Mouse (Mus musculus) neural tube, embryonic 15.5 days (tissue): ENCODE results near the gene Mapk9. TPM values are rescaled to one million over a fixed set of nuclear protein-coding genes. Genes with fewer than 3 reads are reported as not detected.

Experiments used
- ATAC-seq: fragments of 200-750 bp; cut with Nextera tagmentation; 2 replicates; pipeline ENCODE4 v1.8.0; 2017; ENCODE audit warnings: mild to moderate bottlenecking, moderate TSS enrichment, moderate library complexity; ENCODE audit not compliant: low FRiP score
- H3K27ac ChIP-seq: fragments of 300-500 bp; sonication (generic); replicated peaks from 2 replicates; pipeline ENCODE4 v1.5.1; 2015; ENCODE audit warnings: mild to moderate bottlenecking, inconsistent platforms
- H3K27me3 ChIP-seq: fragments of 300-500 bp; sonication (generic); replicated peaks from 2 replicates; pipeline ENCODE4 v1.6.1; 2015; ENCODE audit warnings: inconsistent platforms
- H3K36me3 ChIP-seq: fragments of 300-500 bp; sonication (generic); 2 replicates; pipeline ENCODE4 v1.6.1; 2015; ENCODE audit warnings: inconsistent platforms
- H3K4me1 ChIP-seq: fragments of 300-500 bp; sonication (generic); 2 replicates; pipeline ENCODE4 v1.6.1; 2015; ENCODE audit warnings: inconsistent platforms
- H3K4me2 ChIP-seq: fragments of 300-500 bp; sonication (generic); 2 replicates; pipeline ENCODE4 v1.6.1; 2015; ENCODE audit warnings: inconsistent platforms, mild to moderate bottlenecking, moderate library complexity
- H3K4me3 ChIP-seq: fragments of 300-500 bp; sonication (generic); replicated peaks from 2 replicates; pipeline ENCODE4 v1.5.1; 2015; ENCODE audit warnings: mild to moderate bottlenecking, inconsistent platforms
- H3K9ac ChIP-seq: fragments of 300-500 bp; sonication (generic); replicated peaks from 2 replicates; pipeline ENCODE4 v1.6.1; 2015; ENCODE audit warnings: mild to moderate bottlenecking, inconsistent platforms
- H3K9me3 ChIP-seq: fragments of 300-500 bp; sonication (generic); replicated peaks from 2 replicates; pipeline ENCODE4 v1.6.1; 2016; ENCODE audit warnings: inconsistent platforms
- WGBS: fragments of 180-500 bp; shearing (Covaris S2); methylation state at CpG from one replicate; pipeline ENCODE4 v1.1.7; 2015; ENCODE audit warnings: mixed read lengths; 5-methylcytosine and 5-hydroxymethylcytosine counted together
- polyA plus RNA-seq: library from polyadenylated mRNA; unstranded; fragments of >200 nt; fragmentation: Nextera tagmentation; extraction: Ambion mirVana; gene quantifications from 2 replicates; pipeline ENCODE4 v1.2.1, GENCODE M21; 2015

Mapk9 gene
- polyA plus RNA-seq, 1 experiment from 2014 or later: 73.5 TPM

DNA sequence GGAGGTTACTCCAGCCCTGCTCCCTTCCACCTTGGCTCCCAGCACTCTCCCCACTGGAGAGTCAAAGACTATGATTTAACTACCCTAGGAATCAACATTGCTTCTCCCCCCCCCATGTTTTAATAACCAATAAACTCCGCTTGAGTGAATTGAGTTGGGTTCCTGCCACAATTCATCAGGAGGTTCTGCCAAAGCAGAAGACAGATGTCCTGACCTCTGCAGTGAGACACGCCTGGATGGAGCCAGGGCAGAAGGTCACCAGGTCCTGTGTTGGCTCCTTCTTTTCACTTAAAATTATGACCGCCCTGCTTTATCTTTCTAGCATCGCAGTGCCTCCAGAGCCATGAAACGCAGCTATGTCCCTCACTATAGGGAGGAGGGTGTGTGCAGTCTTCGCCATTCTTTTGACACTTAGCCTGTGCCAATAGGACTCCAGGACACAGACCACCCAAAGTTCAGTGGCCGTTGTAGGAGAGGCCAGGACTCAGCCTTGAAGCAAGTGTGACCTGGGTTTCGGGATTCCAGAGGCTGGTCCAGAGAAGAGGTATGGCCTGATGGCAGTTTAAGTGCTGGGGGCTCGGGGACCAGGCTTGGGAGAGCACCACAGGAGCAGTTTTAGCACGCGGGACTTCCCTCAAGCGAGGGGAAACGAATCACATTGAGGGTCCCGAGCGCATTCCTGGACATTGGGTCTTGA, 54.6 kb downstream of the Mapk9 start:
- Histone ChIP-seq H3K9ac (peak overlapping the region; percentile 72), H3K9me3 (0 out of 2 replicates have a peak, but pooled peaks cover 6% of the 10 kb centered on the region), H3K4me3 (peak overlapping the region; percentile 77), H3K4me1 (peaks cover 18% of the 10 kb centered on the region), H3K27me3 (peaks cover 28% of the 10 kb centered on the region), H3K27ac (no peak overlapping the region), H3K36me3 (no peaks in the 10 kb centered on the region), H3K4me2 (peak overlapping the region; percentile 96)
- WGBS: 15% methylated on average over 15 of the region's 15 CpGs
- ATAC-seq: peak; percentile 50

GRCm38 (mm10) chr11:49901659-49902458, 55.3 kb downstream of the Mapk9 start, which contains the start of gene Rasgef1c:
Gene Rasgef1c (plus strand): TSS chr11:49901835.
- Histone ChIP-seq H3K27me3 (peaks cover 28% of the 10 kb centered on the region), H3K4me3 (peak within 1 kb of the TSS; percentile 77), H3K27ac (peak within 1 kb of the TSS; percentile 69), H3K4me1 (peaks cover 18% of the 10 kb centered on the region), H3K9ac (peak within 1 kb of the TSS; percentile 72), H3K9me3 (0 out of 2 replicates have a peak, but pooled peaks cover 6% of the 10 kb centered on the region), H3K36me3 (no peaks in the 10 kb centered on the region), H3K4me2 (peak within 1 kb of the TSS; percentile 96)
- peak; percentile 92 for ATAC-seq
- WGBS: 3% methylated on average over 73 of the region's 99 CpGs

- WGBS: 19% methylated on average over 7 of the region's 7 CpGs
- ATAC-seq: no peak
- Histone ChIP-seq H3K9ac (no peak overlapping the region), H3K36me3 (no peaks in the 10 kb centered on the region), H3K4me1 (peaks cover 18% of the 10 kb centered on the region), H3K27ac (no peak overlapping the region), H3K9me3 (no peaks in the 10 kb centered on the region), H3K4me2 (peak overlapping the region; percentile 96; the same call in 1 of the 2 replicates), H3K27me3 (peaks cover 28% of the 10 kb centered on the region), H3K4me3 (no peak overlapping the region)
Observed at GRCm38 (mm10) chr11:49903333-49903732, 56.8 kb downstream of the Mapk9 start.

GRCm38 (mm10) chr11:49918521-49919180, 72.1 kb downstream of the Mapk9 start:
- Histone ChIP-seq H3K27me3 (no peaks in the 10 kb centered on the region), H3K36me3 (no peaks in the 10 kb centered on the region), H3K4me1 (peaks cover 12% of the 10 kb centered on the region), H3K9me3 (no peaks in the 10 kb centered on the region), H3K4me3 (no peak overlapping the region), H3K27ac (peak overlapping the region; percentile 63; the same call in 1 of the 2 replicates), H3K4me2 (no peak overlapping the region), H3K9ac (no peak overlapping the region)
- 23% methylated on average over 15 of the region's 15 CpGs for WGBS
- ATAC-seq: peak; percentile 60; the same call in 1 of the 2 replicates

DNA sequence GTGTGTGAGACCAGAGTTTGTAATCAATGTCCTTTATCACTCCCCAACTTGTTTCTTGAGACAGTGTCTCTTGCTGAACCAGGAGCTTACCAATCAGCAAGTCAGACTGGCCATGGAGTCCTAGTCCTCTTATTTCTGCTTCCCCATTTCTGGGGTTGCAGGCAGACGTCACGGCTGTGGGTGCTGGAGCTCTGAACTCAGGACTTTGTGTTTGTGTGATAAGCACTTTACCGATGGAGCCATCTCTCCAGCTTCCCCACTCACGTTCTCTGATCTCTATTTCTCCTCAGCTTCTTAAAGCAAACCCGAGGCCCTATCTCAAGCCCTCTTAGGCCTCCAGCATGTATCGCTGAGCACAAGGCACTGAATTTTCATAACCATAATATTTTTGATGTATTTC, 72.8 kb downstream of the Mapk9 start:
- Histone ChIP-seq H3K4me1 (peaks cover 12% of the 10 kb centered on the region), H3K4me2 (no peak overlapping the region), H3K27ac (peak overlapping the region; percentile 63; the same call in 1 of the 2 replicates), H3K36me3 (no peaks in the 10 kb centered on the region), H3K27me3 (no peaks in the 10 kb centered on the region), H3K9ac (no peak overlapping the region), H3K4me3 (no peak overlapping the region), H3K9me3 (no peaks in the 10 kb centered on the region)
- no peak for ATAC-seq
- 93% methylated on average over 6 of the region's 6 CpGs for WGBS

DNA sequence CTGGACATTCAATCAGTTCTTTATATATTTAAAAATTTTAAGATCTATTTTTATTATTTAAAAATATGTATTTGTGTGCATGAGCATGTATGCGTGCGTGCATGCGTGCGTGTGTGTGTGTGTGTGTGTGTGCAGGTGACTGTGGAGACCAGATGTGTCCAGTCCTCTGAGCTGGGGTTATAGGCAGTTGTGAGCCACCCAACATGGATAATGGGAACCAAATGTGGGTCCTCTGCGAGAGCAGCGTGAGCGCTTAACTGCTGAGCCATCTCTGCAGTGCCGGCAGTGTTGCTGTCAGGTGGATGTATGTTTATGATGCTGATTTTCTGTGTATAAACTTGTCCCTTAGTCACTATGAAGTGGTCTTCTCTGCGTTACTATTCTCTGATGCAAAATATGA, 77.0 kb downstream of the Mapk9 start:
- H3K4me1 ChIP-seq: peaks cover 28% of the 10 kb centered on the region
- no peak overlapping the region for H3K4me2 ChIP-seq
- H3K9me3 ChIP-seq: no peaks in the 10 kb centered on the region
- no peak overlapping the region for H3K27ac ChIP-seq
- H3K27me3 ChIP-seq: no peaks in the 10 kb centered on the region
- no peak for ATAC-seq
- H3K4me3 ChIP-seq: no peak overlapping the region
- H3K36me3 ChIP-seq: no peaks in the 10 kb centered on the region
- H3K9ac ChIP-seq: no peak overlapping the region
- WGBS: 68% methylated on average over 9 of the region's 9 CpGs

GRCm38 (mm10) chr11:49926183-49926582, 79.6 kb downstream of the Mapk9 start:
- Histone ChIP-seq H3K27ac (peak overlapping the region; percentile 74; the same call in 1 of the 2 replicates), H3K4me1 (peaks cover 28% of the 10 kb centered on the region), H3K36me3 (no peaks in the 10 kb centered on the region), H3K4me2 (no peak overlapping the region), H3K9me3 (no peaks in the 10 kb centered on the region), H3K4me3 (no peak overlapping the region), H3K9ac (no peak overlapping the region), H3K27me3 (no peaks in the 10 kb centered on the region)
- 81% methylated on average over 7 of the region's 7 CpGs for WGBS
- ATAC-seq: no peak

DNA sequence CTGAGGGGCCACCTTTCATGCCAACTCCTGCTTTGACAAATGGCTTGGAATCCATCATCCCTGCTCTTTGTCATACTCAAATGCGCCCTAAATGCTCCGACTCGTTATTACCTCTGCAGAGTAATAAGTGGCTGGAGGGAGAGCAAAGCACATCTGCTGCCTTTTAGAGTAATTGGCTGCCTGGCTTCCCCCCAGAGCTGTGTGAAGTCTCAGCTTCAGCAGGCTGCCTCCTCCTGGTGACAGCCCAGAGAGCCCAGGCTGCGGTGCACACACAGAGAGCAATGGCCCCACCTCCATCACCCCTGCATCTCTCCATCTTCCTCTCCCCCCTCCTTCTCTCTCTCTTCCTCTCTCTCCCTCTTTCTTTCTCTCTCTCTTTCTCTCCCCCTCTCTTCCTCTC, 80.6 kb downstream of the Mapk9 start:
- ATAC-seq: peak; percentile 60
- Histone ChIP-seq H3K4me3 (no peak overlapping the region), H3K27ac (peak overlapping the region; percentile 74), H3K36me3 (no peaks in the 10 kb centered on the region), H3K4me1 (peaks cover 38% of the 10 kb centered on the region), H3K9ac (no peak overlapping the region), H3K4me2 (peak overlapping the region; percentile 38), H3K27me3 (no peaks in the 10 kb centered on the region), H3K9me3 (no peaks in the 10 kb centered on the region)
- 19% methylated on average over 4 of the region's 4 CpGs for WGBS

- H3K4me1 ChIP-seq: peaks cover 43% of the 10 kb centered on the region
- ATAC-seq: no peak
- no peaks in the 10 kb centered on the region for H3K36me3 ChIP-seq
- H3K4me2 ChIP-seq: no peak overlapping the region
- 58% methylated on average over 6 of the region's 6 CpGs for WGBS
- no peak overlapping the region for H3K4me3 ChIP-seq
- H3K27me3 ChIP-seq: no peaks in the 10 kb centered on the region
- no peaks in the 10 kb centered on the region for H3K9me3 ChIP-seq
- H3K9ac ChIP-seq: no peak overlapping the region
- peak overlapping the region; percentile 74 for H3K27ac ChIP-seq
Observed at GRCm38 (mm10) chr11:49927670-49928069, 81.1 kb downstream of the Mapk9 start.

DNA sequence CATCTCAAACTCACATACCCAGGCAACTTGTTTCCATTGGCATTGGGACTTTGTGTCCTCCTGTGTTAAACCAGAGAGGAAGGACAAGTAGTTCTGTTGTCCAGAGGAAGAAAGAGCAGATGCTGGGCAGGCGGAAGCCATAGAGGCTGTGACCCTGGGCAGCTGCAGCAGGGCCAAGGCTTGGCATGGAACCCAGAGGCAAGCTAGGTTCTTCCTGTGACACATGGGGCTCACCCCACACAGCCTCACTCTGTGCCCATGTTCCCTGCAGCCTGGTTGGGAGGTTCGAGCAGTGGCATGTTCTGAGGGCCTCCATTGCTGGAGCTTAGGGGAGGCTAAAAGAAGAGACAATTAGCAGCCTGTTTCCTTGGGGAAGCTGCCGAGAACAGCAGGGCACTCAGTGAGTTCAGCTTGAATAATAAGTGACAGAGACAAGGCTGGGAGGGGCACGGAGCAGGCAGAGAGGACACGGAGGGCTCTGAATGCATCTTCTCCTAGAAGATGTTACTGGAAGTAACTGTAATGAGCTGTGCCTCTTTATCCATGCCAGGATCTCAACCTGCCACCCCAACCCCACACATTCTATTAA, 84.6 kb downstream of the Mapk9 start:
- Histone ChIP-seq H3K4me1 (peaks cover 41% of the 10 kb centered on the region), H3K36me3 (no peaks in the 10 kb centered on the region), H3K4me3 (no peak overlapping the region), H3K9me3 (no peaks in the 10 kb centered on the region), H3K27ac (peak overlapping the region; percentile 68), H3K4me2 (peak overlapping the region; percentile 6; the same call in 1 of the 2 replicates), H3K27me3 (no peaks in the 10 kb centered on the region), H3K9ac (no peak overlapping the region)
- ATAC-seq: peak; percentile 20; the same call in 1 of the 2 replicates
- WGBS: 21% methylated on average over 5 of the region's 5 CpGs

GRCm38 (mm10) chr11:49931853-49932252, 85.3 kb downstream of the Mapk9 start:
- ATAC-seq: peak; percentile 79
- Histone ChIP-seq H3K4me1 (peaks cover 34% of the 10 kb centered on the region), H3K9ac (no peak overlapping the region), H3K4me3 (no peak overlapping the region), H3K27me3 (no peaks in the 10 kb centered on the region), H3K4me2 (no peak overlapping the region), H3K27ac (peak overlapping the region; percentile 65), H3K9me3 (no peaks in the 10 kb centered on the region), H3K36me3 (no peaks in the 10 kb centered on the region)
- WGBS: 2% methylated on average over 7 of the region's 7 CpGs
